Mouse (Mus musculus): ENCODE results near the gene Babam2.

Gene Babam2

DNA sequence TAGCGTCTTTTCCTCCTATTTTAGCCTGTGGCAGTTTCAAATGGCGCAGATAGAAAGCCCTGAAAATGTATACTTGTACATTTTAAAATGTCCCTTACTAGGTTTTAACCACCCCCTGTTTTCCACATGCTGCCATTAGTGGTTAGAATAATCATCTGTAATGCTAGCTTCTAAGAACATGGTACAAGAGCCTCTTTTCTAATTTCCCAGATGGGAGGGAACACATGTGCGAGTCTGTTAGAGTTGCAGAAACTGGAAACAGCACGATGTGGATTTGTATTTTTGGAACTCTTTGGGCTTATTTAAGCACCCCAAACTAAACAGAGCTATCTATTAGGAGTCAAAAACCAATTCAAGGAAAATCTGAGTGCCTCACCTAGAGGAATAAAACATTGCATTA, 195.1 kb downstream of the Babam2 start:
- DNase-seq, result no peak

DNA sequence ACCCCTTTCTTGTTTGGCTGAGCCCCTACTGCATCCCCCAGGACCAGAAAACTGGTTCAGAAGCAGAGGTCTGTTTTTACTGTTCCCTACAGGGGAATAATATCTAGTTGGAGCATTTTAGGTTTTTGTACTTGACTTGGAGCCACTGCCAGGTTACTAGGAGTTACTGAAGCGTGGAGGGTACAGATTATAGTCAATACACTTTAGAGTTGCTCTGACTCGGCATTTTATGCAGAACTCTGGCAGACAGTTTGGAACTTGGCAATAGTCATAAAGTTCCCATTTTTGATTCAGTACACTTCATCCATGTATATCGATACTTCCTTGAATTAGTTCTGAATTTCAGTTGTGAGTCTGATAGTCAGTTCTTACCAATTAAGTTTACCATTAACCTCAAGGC, 202.4 kb downstream of the Babam2 start:
- no peak for DNase-seq

DNA sequence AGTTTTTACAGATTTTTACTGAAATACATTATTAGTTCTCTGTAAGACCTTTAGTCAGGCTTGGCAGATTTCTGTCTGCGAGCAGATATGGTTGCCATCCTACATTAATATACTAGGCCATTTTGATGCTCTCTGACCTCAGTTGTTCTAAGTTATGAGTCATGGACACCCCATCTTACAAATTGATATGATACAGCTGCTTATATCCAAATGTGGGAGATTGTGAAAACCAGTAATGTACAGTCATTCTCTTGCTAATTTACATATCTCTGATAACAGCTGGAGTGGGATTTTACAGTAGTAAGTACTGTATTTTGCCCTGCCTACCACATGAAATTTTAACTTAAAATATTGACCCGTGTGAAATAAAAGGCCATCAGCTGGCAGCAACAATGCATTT, 204.7 kb downstream of the Babam2 start:
- DNase-seq, result no peak

DNA sequence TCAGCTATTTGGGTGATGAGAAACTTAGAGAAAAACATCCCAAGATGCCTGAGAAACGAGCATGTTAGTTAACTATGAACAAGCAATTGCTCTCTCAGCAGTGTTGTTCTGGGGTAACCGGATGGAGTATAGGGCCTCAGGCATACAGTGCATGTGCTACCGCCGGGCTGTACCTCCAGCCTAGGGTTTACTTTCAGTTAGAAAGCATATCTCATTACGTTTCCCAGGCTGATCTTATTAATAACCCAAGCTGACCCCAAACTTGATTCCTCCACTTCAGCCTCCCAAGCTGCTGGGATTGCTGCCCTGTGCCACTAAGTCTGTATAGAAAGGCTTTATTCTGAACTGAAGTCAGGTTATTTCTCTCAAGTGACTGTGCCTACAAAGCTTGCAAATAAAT, 205.4 kb downstream of the Babam2 start:
- no peak for DNase-seq

DNA sequence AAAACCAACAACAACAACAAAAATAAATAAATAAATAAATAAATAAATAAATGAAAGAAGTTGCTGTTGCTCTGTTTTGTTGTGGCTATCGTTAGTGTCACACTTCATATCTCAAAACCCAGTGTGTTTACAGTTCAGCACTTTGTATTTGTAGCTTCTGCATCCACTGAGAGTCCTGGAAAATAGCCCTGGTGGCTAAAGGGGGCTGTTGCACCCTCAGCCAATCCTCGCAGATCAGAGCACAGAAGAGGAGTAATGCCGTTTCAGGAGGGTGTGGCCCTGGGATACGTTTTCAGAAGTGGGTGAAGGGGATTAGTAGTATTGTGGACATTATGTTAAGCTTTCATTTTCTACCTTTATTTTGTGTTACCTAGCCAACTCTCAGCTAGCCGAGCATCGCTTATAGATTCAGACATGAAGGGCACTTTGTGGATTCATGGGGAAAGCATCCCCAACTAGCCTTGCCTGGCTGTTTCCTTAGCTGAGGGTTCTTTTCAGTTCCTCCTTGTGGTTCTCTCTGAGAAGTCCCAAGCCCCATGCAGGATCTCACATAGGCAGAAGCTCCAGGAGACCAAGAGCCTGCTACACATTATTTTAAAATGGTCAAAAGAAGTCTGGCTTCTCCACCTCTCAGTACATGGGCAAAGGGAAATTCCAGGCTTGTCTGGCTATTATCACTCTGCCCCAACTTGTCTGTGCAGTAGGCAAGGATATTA, 207.6 kb downstream of the Babam2 start:
- DNase-seq, result no peak

DNA sequence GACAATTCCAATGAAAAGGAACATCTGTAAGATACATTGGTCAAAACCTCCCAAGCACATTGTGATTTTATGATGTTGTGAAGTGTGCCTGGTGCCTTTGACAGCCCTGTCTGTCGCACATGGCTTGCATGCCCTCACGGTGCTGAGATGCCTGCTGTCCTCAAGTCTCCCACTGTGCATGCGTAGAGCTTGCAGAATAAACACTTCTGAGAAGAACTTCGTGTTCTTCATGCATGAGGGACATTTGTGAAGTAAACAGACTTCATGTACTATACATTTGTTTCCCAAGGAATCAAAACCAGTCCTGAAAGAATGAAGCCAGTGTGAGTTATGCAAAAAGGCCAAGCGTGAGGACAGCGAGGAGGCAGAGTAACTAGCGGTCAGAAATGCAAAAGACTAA, 208.3 kb downstream of the Babam2 start:
- DNase-seq, result no peak

DNA sequence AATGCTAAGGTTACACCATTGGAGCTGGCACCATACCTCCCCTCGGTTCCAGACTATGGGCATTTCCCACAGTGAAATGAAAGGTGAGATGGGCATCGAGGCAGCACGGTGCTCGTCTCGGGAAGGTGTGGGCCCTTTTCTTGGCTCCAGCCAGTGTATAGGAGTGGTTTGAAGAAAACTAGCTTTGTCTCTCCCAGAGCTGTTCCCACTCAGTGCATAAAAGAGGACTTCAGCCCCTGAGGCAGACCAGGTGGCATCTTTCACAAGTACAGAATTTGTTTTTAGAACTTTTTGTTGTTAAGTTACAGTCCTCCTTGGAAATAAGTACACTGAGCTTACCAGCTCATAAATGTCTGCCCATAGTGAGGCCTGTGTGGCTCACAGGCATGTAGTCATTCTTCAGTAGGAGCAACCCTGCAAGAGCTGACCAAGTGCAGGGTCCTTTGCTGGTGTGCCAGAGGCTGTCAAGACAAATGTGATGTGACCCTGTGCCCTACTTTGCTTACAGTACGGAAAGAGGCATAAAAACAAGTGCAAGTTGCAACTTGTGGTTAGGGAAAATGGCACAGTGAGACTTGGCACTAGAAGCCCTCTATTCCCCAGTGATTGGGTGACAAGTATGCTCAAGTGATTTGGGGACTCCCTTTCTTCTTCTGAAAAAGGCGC, 208.9 kb downstream of the Babam2 start:
- no peak for DNase-seq

DNA sequence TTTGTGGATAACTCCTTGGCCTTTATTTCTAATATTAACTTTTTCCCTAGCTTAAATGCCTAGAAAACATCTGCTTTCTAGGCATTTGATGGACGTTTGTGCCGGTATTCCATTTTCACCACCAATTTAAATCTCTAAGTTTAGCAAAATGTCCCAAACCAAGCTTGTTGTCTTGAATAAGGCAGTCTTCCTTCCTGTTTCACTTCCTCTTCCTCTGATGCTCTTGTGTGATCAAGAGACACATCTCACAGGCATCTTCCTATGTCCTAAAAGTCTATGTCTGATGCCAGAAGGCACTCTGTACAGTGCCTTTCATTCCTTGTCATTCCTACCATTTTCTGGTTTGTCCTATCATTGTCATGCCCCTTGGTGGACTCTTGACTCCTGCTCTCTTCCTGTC, 210.5 kb downstream of the Babam2 start:
- no peak for DNase-seq

DNA sequence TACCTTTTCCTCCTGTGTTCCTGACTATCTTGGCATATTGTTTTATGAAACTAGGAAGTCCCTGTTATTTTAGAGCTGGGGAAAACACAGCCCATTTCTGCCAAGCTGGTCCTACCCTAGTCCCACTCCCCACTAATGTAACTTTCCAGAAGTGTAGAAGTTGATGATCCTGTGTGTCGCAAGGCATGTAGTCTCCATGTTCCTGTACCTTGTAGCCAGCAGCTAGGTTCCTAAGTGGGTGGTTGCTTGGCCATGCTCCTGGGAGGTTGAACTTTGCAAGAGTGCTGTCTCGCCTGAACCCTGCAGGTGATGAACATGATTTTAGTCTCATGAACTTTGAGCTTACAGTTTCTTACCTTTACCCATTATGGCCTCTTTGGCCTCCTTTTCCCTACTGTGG, 211.3 kb downstream of the Babam2 start:
- DNase-seq, result no peak

DNA sequence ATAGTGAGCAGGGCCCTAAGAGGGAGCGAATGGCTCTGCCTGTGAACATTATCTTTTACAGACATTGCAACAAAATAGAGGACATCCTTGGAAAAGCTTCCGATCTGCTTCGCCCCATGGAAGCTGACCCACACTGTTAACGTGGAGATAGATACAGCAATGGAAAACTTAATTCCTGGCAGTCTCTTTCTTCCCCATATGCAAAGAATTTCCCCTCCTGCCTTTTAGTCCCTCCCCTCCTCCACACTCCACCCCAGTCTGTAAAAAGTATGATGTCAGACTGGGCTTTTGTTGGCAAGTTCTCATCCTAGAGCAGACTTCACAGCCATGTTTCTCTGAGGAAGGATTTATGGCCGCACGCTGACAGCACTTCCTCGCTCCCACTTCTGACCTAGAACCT, 218.8 kb downstream of the Babam2 start:
- DNase-seq, result no peak

DNA sequence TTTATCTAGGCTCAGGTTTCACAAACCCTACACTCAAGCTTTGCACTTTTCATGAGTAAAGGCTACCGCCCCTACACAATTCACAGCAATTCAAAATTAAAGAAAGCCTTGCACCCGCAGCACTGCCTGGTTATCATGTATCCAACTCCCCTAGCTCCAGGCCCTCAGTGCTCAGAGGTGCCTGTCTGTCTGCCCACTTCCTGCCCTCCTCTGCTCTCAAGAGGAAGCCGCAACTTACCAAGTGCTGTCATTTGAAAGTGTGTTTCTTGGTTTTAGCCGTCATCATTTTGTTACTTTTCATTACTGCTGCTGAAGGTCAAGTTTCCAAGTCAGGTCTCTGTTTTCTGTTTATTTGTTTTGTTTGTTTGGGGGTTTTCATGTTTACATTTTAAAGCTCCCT, 221.1 kb downstream of the Babam2 start:
- DNase-seq, result no peak

DNA sequence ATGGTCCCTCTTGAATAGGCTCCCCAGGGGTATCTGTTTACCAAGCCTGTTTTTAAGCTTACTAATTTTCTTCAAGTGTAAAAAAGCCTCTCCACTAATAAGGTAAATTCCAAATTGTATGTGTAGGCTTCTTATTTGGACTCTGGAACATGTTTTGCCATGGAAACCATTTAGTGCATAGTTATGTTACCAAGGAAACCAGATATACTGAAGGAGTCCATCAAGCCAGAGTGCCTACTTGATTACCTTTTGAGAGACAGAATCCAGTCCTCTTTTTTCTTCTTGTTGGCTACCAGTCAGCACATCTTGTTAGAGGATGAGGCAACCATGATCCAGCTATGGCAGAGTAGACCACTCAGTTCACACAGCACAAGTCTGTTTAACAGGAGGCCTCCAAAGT, 222.6 kb downstream of the Babam2 start:
- no peak for DNase-seq

DNA sequence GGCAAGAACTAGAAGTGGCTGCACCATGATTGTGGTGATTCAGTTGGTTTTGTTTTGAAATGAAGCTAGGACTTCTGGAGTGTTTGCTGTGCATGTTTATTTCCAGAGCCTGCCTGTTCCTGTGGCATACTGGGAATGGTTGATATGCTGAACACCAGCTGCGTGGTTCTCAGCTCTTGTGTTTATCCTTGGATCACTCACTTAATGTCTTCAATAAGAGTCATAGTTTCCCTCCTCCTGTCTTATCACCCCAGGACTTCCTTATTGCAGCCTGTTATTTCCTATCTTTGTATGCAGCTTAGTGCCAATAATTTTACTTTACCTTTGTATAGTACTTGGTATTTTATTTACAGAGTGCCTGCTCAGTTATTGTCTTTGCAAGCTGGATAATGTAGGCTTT, 223.4 kb downstream of the Babam2 start:
- no peak for DNase-seq

DNA sequence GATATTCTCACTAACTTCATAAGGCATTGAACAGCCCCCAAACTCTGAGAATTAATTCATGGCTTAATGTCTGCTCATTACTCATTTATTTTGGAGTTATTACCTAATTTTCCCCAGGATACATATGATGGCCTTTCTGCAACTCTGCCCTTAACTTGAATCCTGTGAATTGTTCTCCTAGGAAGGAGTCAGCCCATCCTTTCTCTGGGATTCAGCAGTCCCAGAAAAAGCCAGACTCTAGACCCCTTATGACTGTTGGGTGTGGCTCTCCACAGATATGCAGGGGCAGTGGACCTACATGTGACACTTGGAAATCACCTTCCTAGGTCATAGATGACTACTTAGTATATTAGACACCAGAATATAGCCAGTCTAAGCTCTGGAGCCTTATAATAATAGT, 226.6 kb downstream of the Babam2 start:
- DNase-seq, result no peak

DNA sequence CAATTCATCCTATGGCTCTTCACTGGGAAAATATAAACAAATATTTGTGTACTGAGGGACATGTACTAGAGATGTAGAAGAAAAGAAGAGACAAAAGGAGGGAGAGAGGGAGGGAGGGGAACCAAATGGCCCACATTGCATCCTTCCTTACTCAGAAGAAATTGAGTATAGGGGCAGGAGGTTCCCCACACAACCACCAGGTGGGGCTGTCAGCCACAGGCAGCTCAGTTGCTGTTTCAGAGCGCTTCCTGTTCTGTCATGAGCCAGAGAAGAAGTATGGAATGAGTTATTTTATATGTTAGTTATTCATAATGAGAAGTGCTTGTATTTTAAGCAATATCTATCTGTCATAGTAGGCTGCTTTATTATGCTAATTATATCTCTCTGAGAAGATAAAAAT, 229.1 kb downstream of the Babam2 start:
- peak; percentile 26 for DNase-seq

DNA sequence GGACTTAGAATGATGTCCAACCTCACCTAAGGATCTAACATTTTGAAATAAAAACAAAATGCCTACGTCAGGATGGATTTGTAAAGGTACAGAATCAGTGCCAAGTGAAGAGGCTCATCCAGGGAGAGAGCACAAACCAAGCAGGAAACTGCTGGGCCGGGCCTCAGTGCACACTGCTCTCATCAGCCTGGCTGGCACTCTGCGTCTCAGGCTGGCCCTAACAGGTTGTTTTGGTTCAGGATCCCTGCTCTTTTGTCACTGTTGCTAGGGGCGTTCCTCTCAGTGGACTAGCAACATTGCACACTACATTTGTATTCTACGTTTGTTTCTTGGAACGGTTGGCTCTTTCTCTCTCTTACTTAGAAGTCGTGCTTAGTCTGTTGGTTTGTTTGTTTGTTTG, 231.5 kb downstream of the Babam2 start:
- DNase-seq, result no peak

DNA sequence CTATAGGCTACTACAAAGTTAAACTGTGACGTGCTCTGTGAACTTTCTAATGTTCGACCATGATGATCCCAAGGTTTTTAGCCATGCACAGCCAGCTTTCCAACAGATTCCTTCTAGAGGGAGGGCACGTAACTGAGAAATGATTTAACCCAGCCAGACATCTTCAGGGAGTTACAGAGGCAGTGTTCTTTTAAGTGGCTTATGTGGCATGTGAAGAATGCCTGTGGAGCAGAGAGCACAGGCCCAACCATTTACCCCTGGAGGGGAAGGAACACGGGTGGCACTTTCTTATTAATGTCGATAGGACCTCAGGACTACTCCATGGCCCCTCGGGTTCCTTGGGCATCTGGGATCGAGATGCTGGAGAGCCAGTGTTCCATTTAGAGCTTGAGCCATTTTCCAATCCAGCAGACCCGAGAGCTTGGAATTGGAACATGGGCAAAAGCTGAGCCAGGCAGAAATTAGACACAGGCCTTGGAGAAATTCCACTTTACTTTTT, 233.7 kb downstream of the Babam2 start:
- no peak for DNase-seq

DNA sequence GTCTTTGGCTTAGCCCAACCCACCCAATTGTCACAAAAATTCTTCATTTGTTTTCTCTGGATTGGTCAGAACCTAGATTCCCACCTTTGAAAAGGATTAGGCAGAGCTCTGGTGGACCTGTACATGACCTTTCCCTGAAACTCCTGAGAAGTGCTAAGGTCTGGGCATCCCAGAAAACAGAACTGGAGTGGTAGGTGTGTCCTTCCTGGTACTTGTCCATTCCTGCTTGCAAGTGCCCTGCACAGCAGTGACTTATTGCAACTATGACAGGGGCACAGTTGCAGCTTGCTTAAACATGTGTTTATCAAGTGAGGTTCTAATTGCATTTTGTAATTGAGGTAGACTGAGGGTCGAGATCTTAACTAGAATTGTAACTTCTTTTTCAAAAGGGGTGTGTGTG, 234.2 kb downstream of the Babam2 start:
- DNase-seq, result no peak

DNA sequence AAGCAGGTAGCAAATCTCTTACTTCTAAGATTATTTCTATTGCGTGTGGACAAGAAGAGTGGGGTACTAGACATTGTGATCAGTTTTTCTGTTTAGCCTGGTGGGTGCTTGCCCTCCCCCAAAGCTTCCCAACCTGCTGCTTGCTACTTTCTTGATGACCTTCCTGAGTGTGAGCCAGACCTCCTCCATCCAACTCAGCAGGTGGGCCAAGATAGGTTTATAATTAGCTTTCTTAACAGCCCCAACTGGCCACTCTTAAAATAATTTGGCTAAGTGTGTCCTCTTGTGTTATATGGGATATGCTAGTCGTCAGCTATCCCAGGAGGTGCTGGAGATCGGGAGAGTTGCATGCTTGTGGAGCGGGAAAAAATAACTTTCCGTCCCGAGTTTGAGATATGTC, 235.8 kb downstream of the Babam2 start:
- DNase-seq, result no peak

DNA sequence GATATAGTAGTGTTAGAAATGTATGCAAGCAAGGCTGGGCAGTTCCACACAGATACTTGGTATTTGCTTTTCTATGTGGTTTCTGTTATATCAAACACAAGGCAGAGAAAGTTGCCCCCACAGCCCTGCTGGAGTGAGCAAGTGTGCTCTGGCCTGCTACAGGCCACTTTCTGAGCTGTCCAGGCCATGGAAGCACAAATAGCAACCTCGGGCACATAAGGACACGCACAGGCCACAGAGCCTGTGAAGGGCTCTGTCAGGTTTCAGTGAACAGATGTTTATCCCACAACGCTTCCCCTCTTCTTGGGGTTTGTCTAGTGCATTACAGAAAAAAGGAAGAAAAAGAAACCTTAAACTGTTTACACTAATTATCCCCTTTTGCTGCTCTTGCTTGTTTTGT, 236.9 kb downstream of the Babam2 start:
- no peak for DNase-seq

DNA sequence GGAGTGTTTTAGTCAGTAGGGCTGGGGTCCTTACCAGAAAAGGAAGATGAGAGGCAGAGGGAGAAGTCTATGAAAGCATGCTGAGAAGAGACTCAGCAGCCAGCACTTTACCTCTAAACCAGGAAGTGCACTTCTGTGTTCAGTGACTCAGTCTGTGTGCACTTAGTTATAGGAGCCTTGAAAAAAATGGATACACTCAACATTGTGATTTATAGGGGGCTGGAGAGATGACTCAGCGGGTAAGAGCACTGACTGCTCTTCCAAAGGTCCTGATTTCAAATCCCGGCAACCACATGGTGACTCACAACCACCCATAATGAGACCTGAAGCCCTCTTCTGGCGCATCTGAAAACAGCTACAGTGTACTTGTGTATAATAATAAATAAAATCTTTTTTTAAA, 238.5 kb downstream of the Babam2 start:
- DNase-seq, result no peak

DNA sequence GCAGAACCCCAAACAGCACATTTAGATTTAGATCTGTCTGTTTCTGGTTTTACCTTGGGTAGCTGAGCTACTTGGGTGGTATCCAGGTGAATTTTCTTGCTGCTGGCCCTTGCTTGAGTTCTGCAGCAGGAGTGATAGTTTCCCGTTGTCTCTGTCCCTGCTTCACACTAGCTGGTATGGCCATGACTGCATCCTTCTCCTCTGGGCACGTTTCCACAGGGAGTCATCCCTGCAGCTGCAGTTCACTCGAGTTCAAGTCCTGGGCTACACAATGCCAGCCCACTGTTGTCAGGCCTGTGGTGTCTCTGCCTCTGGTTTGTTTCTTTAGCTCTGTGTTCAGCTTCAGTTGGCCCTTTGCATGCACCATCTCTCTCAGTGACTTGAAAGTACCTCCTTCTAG, 239.0 kb downstream of the Babam2 start:
- DNase-seq, result no peak

DNA sequence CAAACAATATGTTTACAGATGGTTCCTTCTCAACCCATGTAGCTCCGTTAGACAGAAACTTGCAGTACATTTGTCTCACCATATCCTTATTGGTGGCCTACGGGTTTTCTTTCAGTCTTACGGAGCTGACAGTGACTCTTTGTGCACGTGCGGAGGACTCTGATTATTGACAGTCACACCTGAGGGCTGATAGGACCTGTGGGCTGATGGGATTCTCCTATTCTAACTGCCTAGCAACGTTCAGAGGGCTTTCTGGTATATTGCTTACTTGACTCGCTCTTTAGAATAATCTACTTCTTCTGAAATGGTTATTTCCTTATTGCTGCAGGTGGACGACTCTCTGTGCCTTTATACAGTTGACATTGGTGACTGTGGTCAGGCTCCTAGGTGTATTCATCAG, 243.4 kb downstream of the Babam2 start:
- DNase-seq, result no peak

DNA sequence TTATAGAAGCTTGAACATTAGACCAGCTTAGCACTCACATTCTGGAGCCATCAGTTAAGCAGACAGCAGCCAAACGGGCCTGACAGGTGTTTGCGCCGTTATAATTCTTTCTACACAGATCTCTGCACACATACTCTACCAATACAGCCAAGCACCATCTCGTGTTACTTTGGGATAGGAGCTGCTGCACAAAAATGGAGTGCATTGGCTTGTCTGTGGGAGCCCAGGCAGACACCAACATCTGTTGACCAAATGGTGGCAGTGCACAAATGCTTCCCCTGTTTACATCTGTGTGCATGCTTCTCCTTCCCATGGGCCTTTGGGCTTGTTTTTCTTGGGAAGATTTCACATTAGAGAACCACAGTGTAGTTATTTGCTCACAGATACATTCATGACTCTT, 249.7 kb downstream of the Babam2 start:
- no peak for DNase-seq

DNA sequence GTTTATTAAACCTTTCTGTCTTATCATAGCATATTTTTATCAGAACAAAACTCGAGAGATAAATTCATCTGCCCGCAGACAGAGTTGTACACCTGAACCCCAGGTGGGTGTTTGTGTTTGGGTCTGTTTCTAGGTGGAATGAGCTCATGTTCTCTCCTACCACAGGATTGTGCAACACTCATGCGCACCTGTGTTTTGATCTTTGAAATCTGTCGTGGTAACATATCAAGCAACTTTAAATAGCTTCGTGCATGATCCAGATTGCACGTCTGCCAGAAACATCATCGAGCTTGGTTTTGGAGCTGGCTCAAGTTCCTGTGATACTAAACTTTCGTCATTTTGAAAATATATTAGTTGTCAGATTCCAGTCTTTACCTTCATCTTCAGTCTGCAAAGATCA, 251.9 kb downstream of the Babam2 start:
- no peak for DNase-seq
